Mouse (Mus musculus) lung, postnatal 0 days (tissue): ENCODE data around the gene Aldoc.

Experiments
- CTCF ChIP-seq: IDR thresholded peaks from 2 replicates; pipeline ENCODE4 v1.5.1; 2016; ENCODE audit warnings: antibody characterized with exemption, mild to moderate bottlenecking
- EP300 ChIP-seq: IDR thresholded peaks from 2 replicates; pipeline ENCODE4 v1.6.1; 2016; ENCODE audit warnings: antibody characterized with exemption, mild to moderate bottlenecking, control low read depth

GRCm38 (mm10) chr11:78301357-78302084 lies 21.2 kb upstream of the Aldoc start, which contains the start of gene Spag5:
- TF ChIP-seq CTCF (no peak), EP300 (no peak)
